Mouse (Mus musculus): Measurements from ENCODE around the gene Atp8a1. TPM values are rescaled to one million over a fixed set of nuclear protein-coding genes. Genes with fewer than 3 reads are reported as not detected.
"Not testable (repeated sequence)": the region's sequence is repeated elsewhere in the genome, so short reads cannot be mapped to it uniquely, and the experiment has no call there.

Atp8a1 gene
- total RNA-seq, 2 experiments from 2014 or later: 21.8 to 22.4 TPM

GRCm38 (mm10) chr5:67828356-67828755 is 18.9 kb downstream of the Atp8a1 start:
- DNase-seq (ENCODE audit: low spot score in 2 of 2): no peak

GRCm38 (mm10) chr5:67826935-67827334 is 20.3 kb downstream of the Atp8a1 start:
- DNase-seq (ENCODE audit: low spot score in 2 of 2): no peak

DNA sequence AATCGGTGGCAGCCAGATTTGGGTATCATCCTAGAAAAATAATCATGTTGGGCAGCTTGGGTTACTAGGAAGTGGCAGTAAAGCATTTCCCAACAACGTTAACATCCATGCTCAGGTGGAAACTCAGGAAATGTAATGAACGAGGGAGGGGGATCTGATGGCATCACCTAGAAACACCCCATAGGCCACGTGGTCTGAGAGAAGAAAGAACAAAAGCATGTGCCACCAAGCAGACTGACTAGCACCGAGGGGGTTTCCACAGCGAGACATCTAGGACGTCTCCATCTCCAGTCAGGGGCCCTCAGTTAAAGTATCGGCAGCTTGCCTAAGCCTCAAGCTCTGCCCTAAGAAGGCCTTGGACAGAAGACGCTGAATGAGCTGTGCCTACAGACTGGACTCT is 21.0 kb downstream of the Atp8a1 start:
- DNase-seq (ENCODE audit: low spot score in 2 of 2): no peak

GRCm38 (mm10) chr5:67824600-67824999 is 22.6 kb downstream of the Atp8a1 start:
- no peak for DNase-seq (ENCODE audit: low spot score in 2 of 2)

- DNase-seq (ENCODE audit: low spot score in 2 of 2): no peak
Observed at GRCm38 (mm10) chr5:67823771-67824170, 23.5 kb downstream of the Atp8a1 start.

- DNase-seq (ENCODE audit: low spot score in 2 of 2): no peak
Observed at GRCm38 (mm10) chr5:67822619-67823018, 24.6 kb downstream of the Atp8a1 start.

GRCm38 (mm10) chr5:67821987-67822401 is 25.2 kb downstream of the Atp8a1 start:
- DNase-seq (ENCODE audit: low spot score in 2 of 2): no peak

- no peak for DNase-seq (ENCODE audit: low spot score in 2 of 2)
Observed at GRCm38 (mm10) chr5:67821185-67821584, 26.0 kb downstream of the Atp8a1 start.

GRCm38 (mm10) chr5:67819451-67819850 is 27.8 kb downstream of the Atp8a1 start:
- no peak for DNase-seq (ENCODE audit: low spot score in 2 of 2)

GRCm38 (mm10) chr5:67815572-67816325 is 31.5 kb downstream of the Atp8a1 start:
- no peak for DNase-seq (ENCODE audit: low spot score in 2 of 2)

DNA sequence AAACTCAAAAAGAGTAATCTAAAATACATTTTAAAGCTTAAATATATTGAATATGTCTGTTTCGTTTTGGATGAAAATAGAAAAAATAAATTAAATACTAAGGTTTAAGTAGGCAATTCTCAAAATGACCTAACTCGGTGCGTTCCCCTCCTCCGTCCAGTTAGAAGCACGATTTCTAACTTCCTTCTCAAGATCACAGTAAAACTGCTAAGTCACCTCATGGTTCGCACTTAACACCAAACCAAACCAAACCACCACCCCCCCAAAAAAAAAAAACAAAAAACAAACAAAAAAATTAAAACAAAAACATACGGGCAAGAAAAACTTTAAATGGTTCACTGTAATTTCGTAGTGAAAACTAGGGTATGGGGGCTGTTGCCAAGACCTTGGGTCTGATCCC is 32.2 kb downstream of the Atp8a1 start:
- not testable (repeated sequence) for DNase-seq (ENCODE audit: low spot score in 2 of 2)

DNA sequence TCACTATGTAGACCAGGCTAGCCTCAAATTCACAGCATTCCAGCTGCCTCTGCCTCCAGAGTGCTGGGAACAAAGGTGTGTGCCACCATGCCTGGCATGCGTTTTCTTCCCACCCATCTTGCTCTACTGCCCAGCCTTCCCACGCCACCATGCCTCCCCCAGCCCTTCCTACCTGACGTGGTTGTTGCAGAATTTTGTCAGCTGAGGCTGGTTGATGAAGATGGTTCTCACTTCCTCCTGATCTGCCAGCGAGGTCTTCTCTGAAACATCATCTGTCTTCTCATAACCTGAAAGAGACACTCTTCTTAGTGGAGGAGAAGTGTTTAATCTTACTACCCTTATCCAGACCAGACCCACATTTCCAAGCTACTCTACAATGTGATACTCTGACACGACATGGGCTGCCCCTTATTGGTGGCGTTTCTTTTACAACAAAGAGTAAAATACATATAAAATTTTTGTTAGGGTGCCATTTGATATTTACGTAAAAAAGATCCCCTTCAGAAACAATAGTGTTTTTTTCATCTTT is 32.7 kb downstream of the Atp8a1 start:
- no peak for DNase-seq (ENCODE audit: low spot score in 2 of 2)

DNA sequence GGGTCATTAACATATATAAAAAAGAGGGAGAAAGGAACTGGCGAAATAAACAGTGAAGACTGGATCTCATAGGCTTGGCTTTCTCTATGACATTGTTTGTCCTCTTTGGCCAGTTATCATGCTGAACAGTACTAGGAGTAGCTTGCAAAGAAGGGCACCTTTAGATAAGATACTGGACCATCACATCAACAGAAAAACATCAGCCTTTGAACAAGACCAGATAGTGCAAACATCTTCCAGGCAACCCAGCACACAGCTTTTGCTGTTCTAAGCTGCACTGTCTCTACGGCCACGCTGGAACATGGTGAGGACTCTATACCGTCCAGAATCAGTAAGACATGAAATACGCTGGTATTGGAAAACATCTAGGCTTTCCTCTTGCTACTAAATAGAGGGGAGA is 33.9 kb downstream of the Atp8a1 start:
- no peak for DNase-seq (ENCODE audit: low spot score in 2 of 2)

DNA sequence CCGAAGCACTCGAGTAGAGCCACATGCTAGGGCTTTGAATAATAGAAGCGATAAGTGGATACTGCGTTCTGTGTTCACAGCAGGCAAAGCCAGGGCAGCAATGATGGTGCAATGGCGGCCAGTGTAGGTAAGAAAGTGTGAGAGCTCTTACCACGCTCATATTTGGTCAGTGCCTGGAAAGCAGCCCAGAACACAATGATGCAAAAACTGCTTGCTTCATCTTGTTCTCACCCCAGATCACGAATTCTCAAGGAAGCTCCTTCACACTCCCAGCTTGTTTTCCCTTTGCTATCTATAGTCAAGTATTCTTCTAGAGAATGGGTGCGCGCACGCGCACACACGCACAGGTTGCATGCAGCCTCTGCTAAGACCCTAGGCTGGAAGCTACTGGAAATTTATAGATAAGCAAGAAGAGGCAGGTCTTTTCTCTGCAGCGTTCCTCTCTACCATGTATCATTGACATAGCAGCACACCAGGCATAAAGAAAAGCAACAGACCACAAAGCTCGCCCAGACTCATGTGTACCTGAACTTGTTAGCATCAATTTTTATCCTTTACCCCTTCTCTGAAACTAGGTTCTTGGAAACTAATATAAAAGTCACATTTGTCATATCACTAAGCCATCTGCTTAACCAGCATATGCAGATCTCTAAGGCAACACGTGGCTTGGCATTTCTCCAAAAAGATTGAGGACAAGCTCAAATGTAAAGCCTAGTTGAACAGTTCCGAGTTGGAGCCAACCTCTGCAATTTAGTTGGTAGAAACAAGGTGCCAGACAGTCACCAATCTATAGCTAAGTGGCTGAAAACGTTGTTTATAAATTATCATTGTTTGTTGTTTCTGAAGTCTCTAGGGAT is 44.8 kb downstream of the Atp8a1 start:
- DNase-seq (ENCODE audit: low spot score in 2 of 2): no peak

- DNase-seq (ENCODE audit: low spot score in 2 of 2): no peak
Observed at GRCm38 (mm10) chr5:67800801-67801200, 46.4 kb downstream of the Atp8a1 start.

- DNase-seq (ENCODE audit: low spot score in 2 of 2): no peak
Observed at GRCm38 (mm10) chr5:67799785-67800184, 47.4 kb downstream of the Atp8a1 start.

GRCm38 (mm10) chr5:67798348-67798747 is 48.9 kb downstream of the Atp8a1 start:
- DNase-seq (ENCODE audit: low spot score in 2 of 2): no peak

GRCm38 (mm10) chr5:67797006-67797958 is 50.0 kb downstream of the Atp8a1 start:
- DNase-seq (ENCODE audit: low spot score in 2 of 2): no peak

GRCm38 (mm10) chr5:67794129-67794800 is 53.0 kb downstream of the Atp8a1 start:
- no peak for DNase-seq (ENCODE audit: low spot score in 2 of 2)

- DNase-seq (ENCODE audit: low spot score in 2 of 2): no peak
Observed at GRCm38 (mm10) chr5:67782775-67783174, 64.5 kb downstream of the Atp8a1 start.
